15 mouse cellular contexts compared by ENCODE assay signal in the genomic region with DNA sequence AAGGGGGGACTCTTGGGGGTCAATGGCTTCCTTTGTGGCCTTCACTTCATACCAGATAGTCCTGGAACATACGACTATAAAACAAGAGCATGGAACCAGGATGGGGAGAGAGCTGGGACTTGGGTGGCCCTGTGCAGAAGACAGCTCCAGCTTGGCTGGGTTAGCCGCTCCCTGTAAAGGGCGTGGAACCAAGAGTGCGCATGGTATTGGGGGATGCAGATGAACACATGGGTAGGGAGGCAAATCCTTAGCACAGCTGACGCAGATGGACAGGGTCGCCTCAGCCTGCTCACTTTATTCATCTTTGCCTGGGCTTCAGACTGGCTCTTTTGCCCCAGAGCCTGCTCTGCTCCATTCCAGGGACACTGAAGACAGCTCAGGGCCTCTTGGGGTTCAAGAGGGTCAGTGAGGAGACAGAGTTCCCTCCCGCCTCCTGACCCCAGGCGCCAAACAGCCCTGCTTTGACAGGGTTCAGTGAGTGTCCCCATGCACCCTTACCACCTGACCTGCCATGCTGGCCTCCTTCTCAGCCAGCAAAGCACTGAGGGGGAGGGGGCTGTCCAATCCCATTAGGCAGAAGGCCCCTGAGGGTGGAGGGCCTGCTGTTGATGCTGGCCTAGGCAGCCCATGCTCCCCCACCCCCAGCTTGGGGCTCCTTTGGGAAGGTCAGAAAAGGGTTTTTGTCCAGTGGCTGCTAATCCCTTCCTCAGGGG. TPM values are rescaled to one million over a fixed set of nuclear protein-coding genes. Genes with fewer than 3 reads are reported as not detected.
DNase-seq lines count a peak whose midpoint lies in the region; ATAC-seq and TF ChIP-seq lines count a peak whose summit lies in the region.
"Had no signal": no experiment of that assay in that cellular context is flagged by ENCODE, and none has a peak within 500 bp of the region (broad histone marks: within the 10 kb centered on the region; RNA-seq: fewer than 3 reads in every experiment).

No protein-coding gene starts in this region.

- peaks cover 39% of the 10 kb centered on the region for H3K4me1 ChIP-seq in forebrain, embryonic 12.5 days
- peaks cover 4% of the 10 kb centered on the region; the same call in 1 of the 2 replicates for H3K4me1 ChIP-seq in forebrain, embryonic 14.5 days (ENCODE audit: control insufficient read depth, insufficient read depth, low read length)
- peaks cover 15% of the 10 kb centered on the region for H3K4me1 ChIP-seq in kidney, adult 2 months (ENCODE audit: control insufficient read depth, insufficient read depth, low read length)
- H3K4me1 ChIP-seq in midbrain, embryonic 14.5 days (ENCODE audit: control insufficient read depth, insufficient read depth, low read length), result peaks cover 18% of the 10 kb centered on the region
- H3K4me1 ChIP-seq in liver, embryonic 11.5 days (replicated peaks; ENCODE audit: control insufficient read depth, insufficient read depth, low read length), result peaks cover 15% of the 10 kb centered on the region

- H3K36me3 ChIP-seq in forebrain, embryonic 12.5 days (replicated peaks), result peaks cover 15% of the 10 kb centered on the region
- H3K36me3 ChIP-seq in forebrain, embryonic 14.5 days (ENCODE audit: control insufficient read depth, insufficient read depth, low read length), result peaks cover 18% of the 10 kb centered on the region
- H3K36me3 ChIP-seq in kidney, adult 2 months (ENCODE audit: control insufficient read depth, insufficient read depth, low read length), result no peaks in the 10 kb centered on the region
- peaks cover 14% of the 10 kb centered on the region for H3K36me3 ChIP-seq in midbrain, embryonic 14.5 days (ENCODE audit: control insufficient read depth, insufficient read depth, low read length)
- H3K36me3 ChIP-seq in liver, embryonic 11.5 days (ENCODE audit: control insufficient read depth, insufficient read depth, low read length), result 0 out of 2 replicates have a peak, but pooled peaks cover 3% of the 10 kb centered on the region

- ATAC-seq in forebrain, embryonic 12.5 days (ENCODE audit: low FRiP score), result no peak
- no peak for ATAC-seq in forebrain, embryonic 14.5 days
- peak; percentile 49; the same call in 1 of the 2 replicates for ATAC-seq in midbrain, embryonic 14.5 days (ENCODE audit: low FRiP score, low TSS enrichment)
- no peak for ATAC-seq in cerebellum, adult (ENCODE audit: insufficient number of reproducible peaks, low FRiP score, low TSS enrichment)
- ATAC-seq in liver, embryonic 11.5 days (replicated peaks; ENCODE audit: low FRiP score), result no peak

- WGBS in forebrain, embryonic 12.5 days, result 45% methylated on average over 8 of the region's 8 CpGs
- WGBS in forebrain, embryonic 14.5 days, result 41% methylated on average over 8 of the region's 8 CpGs
- 59% methylated on average over 8 of the region's 8 CpGs for WGBS in kidney, adult 2 months
- WGBS in midbrain, embryonic 14.5 days, result 24% methylated on average over 8 of the region's 8 CpGs
- WGBS in liver, embryonic 11.5 days, result 61% methylated on average over 8 of the region's 8 CpGs

- H3K9me3 ChIP-seq in forebrain, embryonic 12.5 days, result no peaks in the 10 kb centered on the region
- no peaks in the 10 kb centered on the region for H3K9me3 ChIP-seq in forebrain, embryonic 14.5 days (replicated peaks; ENCODE audit: control insufficient read depth, low read length)
- no peaks in the 10 kb centered on the region for H3K9me3 ChIP-seq in midbrain, embryonic 14.5 days (ENCODE audit: control insufficient read depth, low read length)
- H3K9me3 ChIP-seq in liver, embryonic 11.5 days (ENCODE audit: control insufficient read depth, low read length), result no peaks in the 10 kb centered on the region
- H3K9me3 ChIP-seq: limb, embryonic 12.5 days had no signal

- no peak overlapping the region for H3K4me2 ChIP-seq in forebrain, embryonic 12.5 days
- no peak overlapping the region for H3K4me2 ChIP-seq in forebrain, embryonic 14.5 days (ENCODE audit: low read length)
- H3K4me2 ChIP-seq in midbrain, embryonic 14.5 days (ENCODE audit: low read length), result no peak overlapping the region
- H3K4me2 ChIP-seq in liver, embryonic 11.5 days, result no peak overlapping the region
- H3K4me2 ChIP-seq: limb, embryonic 12.5 days had no signal

- 0 out of 2 replicates have a peak overlapping the region, but pooled peaks have one; percentile 19 for H3K27ac ChIP-seq in forebrain, embryonic 12.5 days
- no peak overlapping the region for H3K27ac ChIP-seq in forebrain, embryonic 14.5 days (ENCODE audit: low read depth, low read length)
- H3K27ac ChIP-seq in kidney, adult 2 months (ENCODE audit: insufficient read depth, low read depth, low read length), result no peak overlapping the region
- H3K27ac ChIP-seq in midbrain, embryonic 14.5 days (replicated peaks; ENCODE audit: low read depth, low read length), result peak overlapping the region; percentile 14
- no peak overlapping the region for H3K27ac ChIP-seq in liver, embryonic 11.5 days (ENCODE audit: low read depth, low read length)
- H3K27ac ChIP-seq: limb, embryonic 12.5 days had no signal

- TF ChIP-seq POLR2A in brain, embryonic 14.5 days (IDR thresholded peaks at IDR 0.05; ENCODE audit: borderline replicate concordance, extremely low read depth, insufficient read depth, insufficient read length, poor library complexity, severe bottlenecking), result no peak
- no peak for TF ChIP-seq POLR2A in kidney, adult 2 months (IDR thresholded peaks at IDR 0.05; ENCODE audit: low read depth, low read length)

- DNase-seq in forebrain, embryonic 14.5 days (ENCODE audit: low spot score), result no peak
- peak; percentile 24 for DNase-seq in brain, embryonic 14.5 days (ENCODE audit: low read depth)
- peak; percentile 73 for DNase-seq in kidney, adult 2 months
- DNase-seq in midbrain, embryonic 14.5 days, result peak; percentile 45
- DNase-seq in spleen, adult 12 weeks (ENCODE audit: low spot score), result no peak
- no peak for DNase-seq in liver, embryonic 11.5 days (ENCODE audit: low spot score)
- DNase-seq: adrenal gland, adult 2 months; cerebellum, adult 11 months; gastrocnemius, postnatal 25 days; heart, postnatal 14 days; lung, postnatal 14 days; thymus, postnatal 14 days had no signal

- H3K27me3 ChIP-seq in forebrain, embryonic 12.5 days, result no peaks in the 10 kb centered on the region; the same call in 1 of the 2 replicates
- H3K27me3 ChIP-seq in forebrain, embryonic 14.5 days (replicated peaks; ENCODE audit: control insufficient read depth, insufficient read depth, low read length), result no peaks in the 10 kb centered on the region
- no peaks in the 10 kb centered on the region for H3K27me3 ChIP-seq in kidney, adult 2 months (replicated peaks; ENCODE audit: control insufficient read depth, insufficient read depth, low read length)
- H3K27me3 ChIP-seq in midbrain, embryonic 14.5 days (ENCODE audit: control insufficient read depth, insufficient read depth, low read length), result no peaks in the 10 kb centered on the region
- H3K27me3 ChIP-seq in liver, embryonic 11.5 days (replicated peaks; ENCODE audit: control insufficient read depth, insufficient read depth, low read length), result peaks cover 5% of the 10 kb centered on the region; the same call in 1 of the 2 replicates

- no peak overlapping the region for H3K4me3 ChIP-seq in forebrain, embryonic 12.5 days (replicated peaks)
- no peak overlapping the region for H3K4me3 ChIP-seq in forebrain, embryonic 14.5 days (ENCODE audit: low read depth, low read length)
- no peak overlapping the region for H3K4me3 ChIP-seq in kidney, adult 2 months (ENCODE audit: insufficient read depth, low read depth, low read length)
- H3K4me3 ChIP-seq in midbrain, embryonic 14.5 days (replicated peaks; ENCODE audit: low read depth, low read length), result no peak overlapping the region
- H3K4me3 ChIP-seq in liver, embryonic 11.5 days (ENCODE audit: low read depth, low read length), result no peak overlapping the region
- H3K4me3 ChIP-seq: limb, embryonic 12.5 days had no signal

- H3K9ac ChIP-seq in forebrain, embryonic 12.5 days, result peak overlapping the region; percentile 7; the same call in 1 of the 2 replicates
- H3K9ac ChIP-seq in forebrain, embryonic 14.5 days (ENCODE audit: low read length), result no peak overlapping the region
- H3K9ac ChIP-seq in midbrain, embryonic 14.5 days (replicated peaks; ENCODE audit: low read length), result no peak overlapping the region
- no peak overlapping the region for H3K9ac ChIP-seq in liver, embryonic 11.5 days (ENCODE audit: low read depth, low read length)
- H3K9ac ChIP-seq: limb, embryonic 12.5 days had no signal

- TF ChIP-seq CTCF in brain, embryonic 14.5 days (IDR thresholded peaks at IDR 0.05; ENCODE audit: borderline replicate concordance, extremely low read depth, insufficient read depth, insufficient read length), result no peak
- TF ChIP-seq CTCF in kidney, adult 2 months (conservative IDR thresholded peaks at IDR 0.05; ENCODE audit: insufficient read depth, insufficient read length, low read depth, low read length), result no peak

RNA-seq across cellular contexts. Expression of a gene that starts 7.1 kb away (rescaled TPM):
- polyA plus RNA-seq in forebrain, embryonic 12.5 days (2016; fragmentation: Nextera tagmentation; extraction: Ambion mirVana), result 0.65 TPM in 1 of 2 replicates, not detected in the other
- polyA plus RNA-seq in forebrain, embryonic 14.5 days (2014; fragmentation: Nextera tagmentation; extraction: Ambion mirVana), result 0.34 and 0.36 TPM in 2 replicates
- polyA plus RNA-seq in brain, embryonic 14.5 days (2012; rRNA removed), result 0.29 and 0.49 TPM in 2 replicates
- polyA plus RNA-seq in kidney, adult 2 months (2012; rRNA removed), result 0.42 and 0.47 TPM in 2 replicates
- 0.74 and 0.96 TPM in 2 replicates for polyA plus RNA-seq in midbrain, embryonic 14.5 days (2014; fragmentation: Nextera tagmentation; extraction: Ambion mirVana)
- not detected in 2 replicates for polyA plus RNA-seq in liver, embryonic 11.5 days (2014; fragmentation: Nextera tagmentation; extraction: Ambion mirVana)
- polyA plus RNA-seq: adrenal gland, adult 2 months; limb, embryonic 12.5 days had no signal

RNA-seq across cellular contexts. Expression of a gene that starts 9.8 kb away (rescaled TPM):
- polyA plus RNA-seq in forebrain, embryonic 12.5 days (2016; fragmentation: Nextera tagmentation; extraction: Ambion mirVana), result 19.9 and 24.1 TPM in 2 replicates
- 5.2 and 10.8 TPM in 2 replicates for polyA plus RNA-seq in forebrain, embryonic 14.5 days (2014; fragmentation: Nextera tagmentation; extraction: Ambion mirVana)
- 38.8 and 42.1 TPM in 2 replicates for polyA plus RNA-seq in brain, embryonic 14.5 days (2012; rRNA removed)
- 26.2 and 26.9 TPM in 2 replicates for polyA plus RNA-seq in kidney, adult 2 months (2012; rRNA removed)
- 12.5 and 20.4 TPM in 2 replicates for polyA plus RNA-seq in midbrain, embryonic 14.5 days (2014; fragmentation: Nextera tagmentation; extraction: Ambion mirVana)
- polyA plus RNA-seq in liver, embryonic 11.5 days (2014; fragmentation: Nextera tagmentation; extraction: Ambion mirVana), result 8.4 and 11.6 TPM in 2 replicates

RNA-seq across cellular contexts. Expression of a gene that starts 21.6 kb away (rescaled TPM):
- polyA plus RNA-seq in forebrain, embryonic 12.5 days (2016; fragmentation: Nextera tagmentation; extraction: Ambion mirVana), result not detected in 2 replicates
- polyA plus RNA-seq in forebrain, embryonic 14.5 days (2014; fragmentation: Nextera tagmentation; extraction: Ambion mirVana), result not detected in 2 replicates
- 0.04 and 0.12 TPM in 2 replicates for polyA plus RNA-seq in brain, embryonic 14.5 days (2012; rRNA removed)
- polyA plus RNA-seq in kidney, adult 2 months (2012; rRNA removed), result 0.08 TPM in 1 of 2 replicates, not detected in the other
- polyA plus RNA-seq in midbrain, embryonic 14.5 days (2014; fragmentation: Nextera tagmentation; extraction: Ambion mirVana), result not detected in 2 replicates
- polyA plus RNA-seq in liver, embryonic 11.5 days (2014; fragmentation: Nextera tagmentation; extraction: Ambion mirVana), result not detected in 2 replicates
- polyA plus RNA-seq: adrenal gland, adult 2 months; limb, embryonic 12.5 days had no signal

RNA-seq across cellular contexts. Expression of a gene that starts 38.3 kb away (rescaled TPM):
- 57.8 and 60.6 TPM in 2 replicates for polyA plus RNA-seq in forebrain, embryonic 12.5 days (2016; fragmentation: Nextera tagmentation; extraction: Ambion mirVana)
- polyA plus RNA-seq in forebrain, embryonic 14.5 days (2014; fragmentation: Nextera tagmentation; extraction: Ambion mirVana), result 55.5 and 56.4 TPM in 2 replicates
- polyA plus RNA-seq in brain, embryonic 14.5 days (2012; rRNA removed), result 65.2 and 89.4 TPM in 2 replicates
- polyA plus RNA-seq in kidney, adult 2 months (2012; rRNA removed), result 166 and 187 TPM in 2 replicates
- polyA plus RNA-seq in midbrain, embryonic 14.5 days (2014; fragmentation: Nextera tagmentation; extraction: Ambion mirVana), result 48.2 TPM in 2 replicates
- polyA plus RNA-seq in liver, embryonic 11.5 days (2014; fragmentation: Nextera tagmentation; extraction: Ambion mirVana), result 47.6 and 50.3 TPM in 2 replicates

RNA-seq across cellular contexts. Expression of a gene that starts 46.4 kb away (rescaled TPM):
- polyA plus RNA-seq in forebrain, embryonic 12.5 days (2016; fragmentation: Nextera tagmentation; extraction: Ambion mirVana), result 62.3 and 62.5 TPM in 2 replicates
- 46.1 and 47.5 TPM in 2 replicates for polyA plus RNA-seq in forebrain, embryonic 14.5 days (2014; fragmentation: Nextera tagmentation; extraction: Ambion mirVana)
- 71.2 and 73.3 TPM in 2 replicates for polyA plus RNA-seq in brain, embryonic 14.5 days (2012; rRNA removed)
- 62.4 and 70.4 TPM in 2 replicates for polyA plus RNA-seq in kidney, adult 2 months (2012; rRNA removed)
- polyA plus RNA-seq in midbrain, embryonic 14.5 days (2014; fragmentation: Nextera tagmentation; extraction: Ambion mirVana), result 53.5 and 56.5 TPM in 2 replicates
- polyA plus RNA-seq in liver, embryonic 11.5 days (2014; fragmentation: Nextera tagmentation; extraction: Ambion mirVana), result 25.8 and 28.0 TPM in 2 replicates

Comparison
In these comparisons a context has a peak if more than half of its experiments do, and no peak if none do; other contexts are left out.
1. H3K27ac ChIP-seq: peak in forebrain, embryonic 12.5 days (single experiment) and midbrain, embryonic 14.5 days (single experiment); none in forebrain, embryonic 14.5 days (single experiment), kidney, adult 2 months (single experiment) and liver, embryonic 11.5 days (single experiment).
2. DNase-seq: peak in brain, embryonic 14.5 days (single experiment), kidney, adult 2 months (single experiment) and midbrain, embryonic 14.5 days (single experiment); none in forebrain, embryonic 14.5 days (single experiment), spleen, adult 12 weeks (single experiment) and liver, embryonic 11.5 days (single experiment).